Mouse (Mus musculus) lung, adult 2 months (tissue): ENCODE measurements around the gene Ccdc121.

Experiments used
- CTCF ChIP-seq: fragments of 200-500 bp; IDR thresholded peaks from 2 replicates; pipeline ENCODE4 v1.5.1; 2011; ENCODE audit warnings: mild to moderate bottlenecking, low read length, control low read depth; ENCODE audit not compliant: insufficient read depth
- POLR2A ChIP-seq: fragments of 200-500 bp; IDR thresholded peaks from 2 replicates; pipeline ENCODE4 v1.6.1; 2011; ENCODE audit warnings: low read depth, mild to moderate bottlenecking, control low read depth, low read length, borderline replicate concordance; ENCODE audit errors: extremely low read depth

GRCm38 (mm10) chr1:181476141-181476540 is 35.1 kb downstream of the Ccdc121 start:
- TF ChIP-seq POLR2A (no peak), CTCF (no peak)
